Comparison of ENCODE assay signal across 12 mouse cellular contexts in genomic region chr2:164457942-164458341, GRCm38 (mm10). TPM values are rescaled to one million over a fixed set of nuclear protein-coding genes. Genes with fewer than 3 reads are reported as not detected.
DNase-seq lines count a peak whose midpoint lies in the region; ATAC-seq and TF ChIP-seq lines count a peak whose summit lies in the region.
"Had no signal": no experiment of that assay in that cellular context is flagged by ENCODE, and none has a peak within 500 bp of the region (broad histone marks: within the 10 kb centered on the region; RNA-seq: fewer than 3 reads in every experiment).

No protein-coding gene starts in this region.

- H3K4me2 ChIP-seq in liver, embryonic 13.5 days = no peak overlapping the region

- peak; percentile 23 for DNase-seq in CD4-positive, CD25-positive, alpha-beta regulatory T cell, adult 2 months (ENCODE audit: low read depth, low spot score)
- DNase-seq in kidney, adult 2 months = peak; percentile 93
- DNase-seq in liver, embryonic 13.5 days = no peak
- no peak for DNase-seq in left cerebral cortex, postnatal 36 days (ENCODE audit: low spot score in 2 of 2)
- DNase-seq in right cerebral cortex, postnatal 4 days = no peak
- DNase-seq in left cerebral cortex, postnatal 14 days (ENCODE audit: low spot score in 2 of 2) = no peak

- 26% methylated on average over 7 of the region's 7 CpGs for WGBS in kidney, adult 2 months
- 48% methylated on average over 7 of the region's 7 CpGs for WGBS in liver, embryonic 13.5 days (ENCODE audit: insufficient replicate concordance)
- 16% methylated on average over 7 of the region's 7 CpGs for WGBS in small intestine, adult 2 months

- no peak for ATAC-seq in CD4-positive, CD25-positive, alpha-beta regulatory T cell, adult 4 months
- ATAC-seq in liver, embryonic 13.5 days (ENCODE audit: low read depth) = no peak

- intact Hi-C loops in left cerebral cortex, postnatal 36 days (cut with DNase I) = no loop called here
- intact Hi-C loops in left cerebral cortex, postnatal 14 days (cut with DNase I) = loop anchor here (10.0 kb wide), 1 partner anchor 107 kb away; the partner anchor contains the start of gene Wfdc2

- no peak overlapping the region for H3K9ac ChIP-seq in liver, embryonic 13.5 days

- no peaks in the 10 kb centered on the region for H3K9me3 ChIP-seq in liver, embryonic 13.5 days (replicated peaks)
- H3K9me3 ChIP-seq: megakaryocyte, embryonic 14.5 days; neural tube, embryonic 12.5 days had no signal

- no peak for TF ChIP-seq CTCF in kidney, adult 2 months (conservative IDR thresholded peaks at IDR 0.05; ENCODE audit: insufficient read depth, insufficient read length, low read depth, low read length)
- no peak for TF ChIP-seq CTCF in small intestine, adult 2 months (IDR thresholded peaks at IDR 0.05; ENCODE audit: extremely low read depth, insufficient read length, insufficient replicate concordance, low read depth, low read length)

- no peak for TF ChIP-seq POLR2A in kidney, adult 2 months (IDR thresholded peaks at IDR 0.05; ENCODE audit: low read depth, low read length)
- no peak for TF ChIP-seq POLR2A in small intestine, adult 2 months (IDR thresholded peaks at IDR 0.05; ENCODE audit: low read depth, low read length)

- no peaks in the 10 kb centered on the region for H3K36me3 ChIP-seq in kidney, adult 2 months (ENCODE audit: control insufficient read depth, insufficient read depth, low read length)
- 0 out of 2 replicates have a peak, but pooled peaks cover under 1% of the 10 kb centered on the region for H3K36me3 ChIP-seq in liver, embryonic 13.5 days
- H3K36me3 ChIP-seq in small intestine, adult 2 months (ENCODE audit: control insufficient read depth, insufficient read depth, low read length) = no peaks in the 10 kb centered on the region

- peak overlapping the region; percentile 31; the same call in 1 of the 2 replicates for H3K4me3 ChIP-seq in kidney, adult 2 months (ENCODE audit: insufficient read depth, low read depth, low read length)
- H3K4me3 ChIP-seq in liver, embryonic 13.5 days (replicated peaks) = no peak overlapping the region
- H3K4me3 ChIP-seq in small intestine, adult 2 months (ENCODE audit: low read depth, low read length) = 0 out of 2 replicates have a peak overlapping the region, but pooled peaks have one; percentile 0
- H3K4me3 ChIP-seq: neural tube, embryonic 12.5 days had no signal

- H3K27ac ChIP-seq in kidney, adult 2 months (ENCODE audit: insufficient read depth, low read depth, low read length) = peak overlapping the region; percentile 99
- H3K27ac ChIP-seq in liver, embryonic 13.5 days = peak overlapping the region; percentile 63
- H3K27ac ChIP-seq in small intestine, adult 2 months (ENCODE audit: insufficient read depth, low read depth, low read length) = peak overlapping the region; percentile 76
- H3K27ac ChIP-seq: neural tube, embryonic 12.5 days had no signal

- H3K27me3 ChIP-seq in kidney, adult 2 months (replicated peaks; ENCODE audit: control insufficient read depth, insufficient read depth, low read length) = no peaks in the 10 kb centered on the region
- H3K27me3 ChIP-seq in liver, embryonic 13.5 days = no peaks in the 10 kb centered on the region
- H3K27me3 ChIP-seq in small intestine, adult 2 months (ENCODE audit: control insufficient read depth, insufficient read depth, low read length) = no peaks in the 10 kb centered on the region
- H3K27me3 ChIP-seq: neural tube, embryonic 12.5 days had no signal

- H3K4me1 ChIP-seq in kidney, adult 2 months (ENCODE audit: control insufficient read depth, insufficient read depth, low read length) = peaks cover 49% of the 10 kb centered on the region
- peaks cover 39% of the 10 kb centered on the region for H3K4me1 ChIP-seq in liver, embryonic 13.5 days (replicated peaks)
- H3K4me1 ChIP-seq in small intestine, adult 2 months (ENCODE audit: control insufficient read depth, insufficient read depth, insufficient read length, low read length) = peaks cover 30% of the 10 kb centered on the region; the same call in 1 of the 2 replicates

RNA-seq across cellular contexts. Expression of gene Sys1, which starts 1.2 kb away (rescaled TPM):
- 10 to 100 TPM in 1 of 2 experiments, 1 to 10 TPM in 1; 8.8 to 15.1 TPM for polyA plus RNA-seq in CD4-positive, CD25-positive, alpha-beta regulatory T cell, adult 4 months (2017; shearing (Covaris generic))
- 94.5 and 122 TPM in 2 replicates for polyA plus RNA-seq in kidney, adult 2 months (2012; rRNA removed)
- 28.5 and 33.2 TPM in 2 replicates for polyA plus RNA-seq in liver, embryonic 13.5 days (2015; fragmentation: Nextera tagmentation; extraction: Ambion mirVana)
- 187 and 276 TPM in 2 replicates for polyA plus RNA-seq in small intestine, adult 2 months (2012; rRNA removed)
- 10 to 100 TPM; 34.7 to 40.4 TPM for total RNA-seq in left cerebral cortex, postnatal 36 days (2021)
- total RNA-seq in left cerebral cortex, postnatal 14 days (2021) = 10 to 100 TPM; 38.0 to 44.4 TPM

RNA-seq across cellular contexts. Expression of gene Gm20458, which starts 2.8 kb away (rescaled TPM):
- polyA plus RNA-seq in CD4-positive, CD25-positive, alpha-beta regulatory T cell, adult 4 months (2017; shearing (Covaris generic)) = not detected
- polyA plus RNA-seq in kidney, adult 2 months (2012; rRNA removed) = 22.1 and 23.4 TPM in 2 replicates
- polyA plus RNA-seq in liver, embryonic 13.5 days (2015; fragmentation: Nextera tagmentation; extraction: Ambion mirVana) = 5.3 and 5.7 TPM in 2 replicates
- 35.0 and 79.8 TPM in 2 replicates for polyA plus RNA-seq in small intestine, adult 2 months (2012; rRNA removed)
- 10 to 100 TPM in 1 of 2 experiments, 1 to 10 TPM in 1; 8.1 to 14.9 TPM for total RNA-seq in left cerebral cortex, postnatal 36 days (2021)
- total RNA-seq in left cerebral cortex, postnatal 14 days (2021) = 10 to 100 TPM in 1 of 2 experiments, 1 to 10 TPM in 1; 1.9 to 12.2 TPM

RNA-seq across cellular contexts. Expression of gene Sdc4, which starts 14.3 kb away (rescaled TPM):
- 10 to 100 TPM; 69.7 to 93.7 TPM for polyA plus RNA-seq in CD4-positive, CD25-positive, alpha-beta regulatory T cell, adult 4 months (2017; shearing (Covaris generic))
- polyA plus RNA-seq in kidney, adult 2 months (2012; rRNA removed) = 194 and 212 TPM in 2 replicates
- 33.6 and 37.0 TPM in 2 replicates for polyA plus RNA-seq in liver, embryonic 13.5 days (2015; fragmentation: Nextera tagmentation; extraction: Ambion mirVana)
- 21.3 and 52.2 TPM in 2 replicates for polyA plus RNA-seq in small intestine, adult 2 months (2012; rRNA removed)
- total RNA-seq in left cerebral cortex, postnatal 36 days (2021) = 10 to 100 TPM; 98.5 TPM
- total RNA-seq in left cerebral cortex, postnatal 14 days (2021) = 10 to 100 TPM; 60.0 to 79.0 TPM

RNA-seq across cellular contexts. Expression of gene Trp53tg5, which starts 15.6 kb away (rescaled TPM):
- not detected for polyA plus RNA-seq in CD4-positive, CD25-positive, alpha-beta regulatory T cell, adult 4 months (2017; shearing (Covaris generic))
- 0.10 TPM in 1 of 2 replicates, not detected in the other for polyA plus RNA-seq in kidney, adult 2 months (2012; rRNA removed)
- not detected in 2 replicates for polyA plus RNA-seq in liver, embryonic 13.5 days (2015; fragmentation: Nextera tagmentation; extraction: Ambion mirVana)
- not detected in 2 replicates for polyA plus RNA-seq in small intestine, adult 2 months (2012; rRNA removed)
- not detected for total RNA-seq in left cerebral cortex, postnatal 36 days (2021)
- not detected for total RNA-seq in left cerebral cortex, postnatal 14 days (2021)
- total RNA-seq: layer of hippocampus, postnatal 25 days had no signal
- polyA plus RNA-seq: heart, postnatal 0 days; neural tube, embryonic 12.5 days had no signal

RNA-seq across cellular contexts. Expression of gene Dbndd2, which starts 28.0 kb away (rescaled TPM):
- 1 to 10 TPM; 3.7 to 4.5 TPM for polyA plus RNA-seq in CD4-positive, CD25-positive, alpha-beta regulatory T cell, adult 4 months (2017; shearing (Covaris generic))
- 36.8 and 43.6 TPM in 2 replicates for polyA plus RNA-seq in kidney, adult 2 months (2012; rRNA removed)
- polyA plus RNA-seq in liver, embryonic 13.5 days (2015; fragmentation: Nextera tagmentation; extraction: Ambion mirVana) = 0.79 and 1.9 TPM in 2 replicates
- polyA plus RNA-seq in small intestine, adult 2 months (2012; rRNA removed) = 38.4 and 61.6 TPM in 2 replicates
- total RNA-seq in left cerebral cortex, postnatal 36 days (2021) = 100 to 1,000 TPM; 112 to 126 TPM
- 100 to 1,000 TPM; 112 to 116 TPM for total RNA-seq in left cerebral cortex, postnatal 14 days (2021)

Comparison
In these comparisons a context has a peak if more than half of its experiments do, and no peak if none do; other contexts are left out.
1. DNase-seq: peak in CD4-positive, CD25-positive, alpha-beta regulatory T cell, adult 2 months (single experiment) and kidney, adult 2 months (single experiment); none in liver, embryonic 13.5 days (single experiment), left cerebral cortex, postnatal 36 days (0 of 2), right cerebral cortex, postnatal 4 days (single experiment) and left cerebral cortex, postnatal 14 days (0 of 2).
2. Peak in every context shown above with its lines, with median percentiles within 50 percentile points of each other: H3K27ac ChIP-seq.